Mouse (Mus musculus) embryonic facial prominence, embryonic 12.5 days (tissue): ENCODE measurements around the gene Myoz2. TPM values are rescaled to one million over a fixed set of nuclear protein-coding genes. Genes with fewer than 3 reads are reported as not detected.

Source experiments
- ATAC-seq: fragments of 200-750 bp; cut with Nextera tagmentation; 2 replicates; pipeline ENCODE4 v1.8.0; 2017; ENCODE audit not compliant: insufficient number of reproducible peaks, insufficient read depth, low FRiP score, low TSS enrichment
- H3K27ac ChIP-seq: fragments of 300-500 bp; sonication (generic); 2 replicates; pipeline ENCODE4 v1.5.1; 2016; ENCODE audit warnings: mild to moderate bottlenecking
- H3K27me3 ChIP-seq: fragments of 300-500 bp; sonication (generic); 2 replicates; pipeline ENCODE4 v1.6.1; 2016; ENCODE audit warnings: mild to moderate bottlenecking, moderate library complexity
- H3K36me3 ChIP-seq: fragments of 300-500 bp; sonication (generic); 2 replicates; pipeline ENCODE4 v1.6.1; 2016; ENCODE audit warnings: mild to moderate bottlenecking
- H3K4me1 ChIP-seq: fragments of 300-500 bp; sonication (generic); 2 replicates; pipeline ENCODE4 v1.6.1; 2016
- H3K4me2 ChIP-seq: fragments of 300-500 bp; sonication (generic); replicated peaks from 2 replicates; pipeline ENCODE4 v1.6.1; 2016; ENCODE audit warnings: mild to moderate bottlenecking, moderate library complexity
- H3K4me3 ChIP-seq: fragments of 300-500 bp; sonication (generic); 2 replicates; pipeline ENCODE4 v1.5.1; 2016; ENCODE audit warnings: mild to moderate bottlenecking
- H3K9ac ChIP-seq: fragments of 300-500 bp; sonication (generic); 2 replicates; pipeline ENCODE4 v1.6.1; 2016; ENCODE audit warnings: mild to moderate bottlenecking, moderate library complexity
- H3K9me3 ChIP-seq: fragments of 300-500 bp; sonication (generic); 2 replicates; pipeline ENCODE4 v1.6.1; 2016; ENCODE audit warnings: mild to moderate bottlenecking, moderate library complexity
- WGBS: fragments of 180-500 bp; shearing (Covaris S2); methylation state at CpG from one replicate; pipeline ENCODE4 v1.1.7; 2016; 5-methylcytosine and 5-hydroxymethylcytosine counted together
- polyA plus RNA-seq: library from polyadenylated mRNA; unstranded; fragments of >200 nt; fragmentation: Nextera tagmentation; extraction: Ambion mirVana; gene quantifications from 2 replicates; pipeline ENCODE4 v1.2.1, GENCODE M21; 2016

Gene Myoz2
- 3.3 and 4.1 TPM in 2 replicates for polyA plus RNA-seq

GRCm38 (mm10) chr3:123034752-123035151 lies at the start of gene Myoz2:
TSS of gene Myoz2 (minus strand) at chr3:123035015.
- 88% methylated on average over 7 of the region's 7 CpGs for WGBS

GRCm38 (mm10) chr3:123081665-123082064 lies 46.9 kb upstream of the Myoz2 start:
- WGBS = 87% methylated on average over 3 of the region's 3 CpGs
- no peaks in the 10 kb centered on the region for H3K9me3 ChIP-seq
- H3K36me3 ChIP-seq = no peaks in the 10 kb centered on the region
- H3K4me2 ChIP-seq = no peak overlapping the region
- H3K4me3 ChIP-seq = no peak overlapping the region
- H3K4me1 ChIP-seq = 0 out of 2 replicates have a peak, but pooled peaks cover 4% of the 10 kb centered on the region
- H3K9ac ChIP-seq = no peak overlapping the region
- ATAC-seq = no peak
- no peak overlapping the region for H3K27ac ChIP-seq
- H3K27me3 ChIP-seq = no peaks in the 10 kb centered on the region

More at GRCm38 (mm10) chr3:123034752-123035151, at the start of gene Myoz2:
- no peaks in the 10 kb centered on the region for H3K4me1 ChIP-seq
- H3K9me3 ChIP-seq = no peaks in the 10 kb centered on the region
- no peak within 1 kb of the TSS for H3K27ac ChIP-seq
- H3K27me3 ChIP-seq = no peaks in the 10 kb centered on the region
- ATAC-seq = no peak
- no peak within 1 kb of the TSS for H3K4me2 ChIP-seq
- H3K9ac ChIP-seq = no peak within 1 kb of the TSS
- H3K36me3 ChIP-seq = no peaks in the 10 kb centered on the region
- H3K4me3 ChIP-seq = no peak within 1 kb of the TSS

GRCm38 (mm10) chr3:123080943-123081342 lies 46.1 kb upstream of the Myoz2 start:
- Histone ChIP-seq H3K27me3 (no peaks in the 10 kb centered on the region), H3K27ac (no peak overlapping the region), H3K9me3 (no peaks in the 10 kb centered on the region), H3K4me2 (no peak overlapping the region), H3K36me3 (no peaks in the 10 kb centered on the region), H3K9ac (no peak overlapping the region), H3K4me3 (no peak overlapping the region), H3K4me1 (0 out of 2 replicates have a peak, but pooled peaks cover 4% of the 10 kb centered on the region)
- no peak for ATAC-seq
- 75% methylated on average over 7 of the region's 7 CpGs for WGBS

GRCm38 (mm10) chr3:123080017-123080725 lies 45.4 kb upstream of the Myoz2 start:
- no peak for ATAC-seq
- Histone ChIP-seq H3K4me1 (no peaks in the 10 kb centered on the region), H3K36me3 (no peaks in the 10 kb centered on the region), H3K27me3 (no peaks in the 10 kb centered on the region), H3K4me3 (no peak overlapping the region), H3K9ac (no peak overlapping the region), H3K27ac (no peak overlapping the region), H3K9me3 (no peaks in the 10 kb centered on the region), H3K4me2 (no peak overlapping the region)
- WGBS = 78% methylated on average over 19 of the region's 19 CpGs

GRCm38 (mm10) chr3:123075759-123076158 lies 40.9 kb upstream of the Myoz2 start:
- Histone ChIP-seq H3K27me3 (no peaks in the 10 kb centered on the region), H3K36me3 (no peaks in the 10 kb centered on the region), H3K9me3 (no peaks in the 10 kb centered on the region), H3K4me1 (no peaks in the 10 kb centered on the region), H3K4me2 (no peak overlapping the region), H3K4me3 (no peak overlapping the region), H3K9ac (no peak overlapping the region), H3K27ac (no peak overlapping the region)
- ATAC-seq = no peak
- WGBS = 95% methylated on average over 3 of the region's 3 CpGs

GRCm38 (mm10) chr3:123075034-123075433 lies 40.2 kb upstream of the Myoz2 start:
- Histone ChIP-seq H3K27ac (no peak overlapping the region), H3K4me2 (no peak overlapping the region)
- ATAC-seq = no peak

GRCm38 (mm10) chr3:123073351-123073750 lies 38.5 kb upstream of the Myoz2 start:
- H3K9ac ChIP-seq = no peak overlapping the region
- H3K36me3 ChIP-seq = no peaks in the 10 kb centered on the region
- H3K4me2 ChIP-seq = no peak overlapping the region
- no peak overlapping the region for H3K4me3 ChIP-seq
- H3K27me3 ChIP-seq = no peaks in the 10 kb centered on the region
- H3K27ac ChIP-seq = no peak overlapping the region
- no peaks in the 10 kb centered on the region for H3K4me1 ChIP-seq
- ATAC-seq = no peak
- no peaks in the 10 kb centered on the region for H3K9me3 ChIP-seq

More at GRCm38 (mm10) chr3:123075034-123075433, 40.2 kb upstream of the Myoz2 start:
- H3K36me3 ChIP-seq = no peaks in the 10 kb centered on the region
- no peak overlapping the region for H3K9ac ChIP-seq
- no peak overlapping the region for H3K4me3 ChIP-seq
- H3K4me1 ChIP-seq = no peaks in the 10 kb centered on the region
- no peaks in the 10 kb centered on the region for H3K9me3 ChIP-seq
- no peaks in the 10 kb centered on the region for H3K27me3 ChIP-seq

- H3K4me3 ChIP-seq = no peak overlapping the region
- no peaks in the 10 kb centered on the region for H3K4me1 ChIP-seq
- no peak overlapping the region for H3K4me2 ChIP-seq
- WGBS = 80% methylated on average over 1 of the region's 1 CpGs
- no peak for ATAC-seq
- H3K27me3 ChIP-seq = no peaks in the 10 kb centered on the region
- no peak overlapping the region for H3K27ac ChIP-seq
- H3K9me3 ChIP-seq = no peaks in the 10 kb centered on the region
- H3K36me3 ChIP-seq = no peaks in the 10 kb centered on the region
- H3K9ac ChIP-seq = no peak overlapping the region
Observed at GRCm38 (mm10) chr3:123072472-123072871, 37.7 kb upstream of the Myoz2 start.

GRCm38 (mm10) chr3:123070996-123071395 lies 36.2 kb upstream of the Myoz2 start:
- no peaks in the 10 kb centered on the region for H3K9me3 ChIP-seq
- no peak overlapping the region for H3K4me2 ChIP-seq
- 93% methylated on average over 1 of the region's 1 CpGs for WGBS
- H3K27ac ChIP-seq = no peak overlapping the region
- H3K27me3 ChIP-seq = no peaks in the 10 kb centered on the region
- no peak overlapping the region for H3K4me3 ChIP-seq
- no peaks in the 10 kb centered on the region for H3K4me1 ChIP-seq
- ATAC-seq = no peak
- no peak overlapping the region for H3K9ac ChIP-seq
- H3K36me3 ChIP-seq = no peaks in the 10 kb centered on the region

- Histone ChIP-seq H3K9me3 (no peaks in the 10 kb centered on the region), H3K4me1 (0 out of 2 replicates have a peak, but pooled peaks cover 10% of the 10 kb centered on the region), H3K9ac (no peak overlapping the region), H3K4me3 (no peak overlapping the region), H3K4me2 (no peak overlapping the region), H3K36me3 (no peaks in the 10 kb centered on the region), H3K27me3 (no peaks in the 10 kb centered on the region), H3K27ac (no peak overlapping the region)
- 94% methylated on average over 7 of the region's 7 CpGs for WGBS
- ATAC-seq = no peak
Observed at GRCm38 (mm10) chr3:123066836-123067235, 32.0 kb upstream of the Myoz2 start.

- Histone ChIP-seq H3K4me2 (no peak overlapping the region), H3K4me1 (0 out of 2 replicates have a peak, but pooled peaks cover 10% of the 10 kb centered on the region), H3K9me3 (no peaks in the 10 kb centered on the region), H3K27ac (no peak overlapping the region), H3K36me3 (no peaks in the 10 kb centered on the region), H3K27me3 (no peaks in the 10 kb centered on the region), H3K9ac (no peak overlapping the region), H3K4me3 (no peak overlapping the region)
- no peak for ATAC-seq
- WGBS = 74% methylated on average over 5 of the region's 5 CpGs
Observed at GRCm38 (mm10) chr3:123065466-123065865, 30.7 kb upstream of the Myoz2 start.

- no peak for ATAC-seq
- 20% methylated on average over 5 of the region's 5 CpGs for WGBS
Observed at GRCm38 (mm10) chr3:123064186-123064585, 29.4 kb upstream of the Myoz2 start.

More at GRCm38 (mm10) chr3:123064186-123064585, 29.4 kb upstream of the Myoz2 start:
- Histone ChIP-seq H3K9ac (no peak overlapping the region), H3K4me3 (no peak overlapping the region), H3K9me3 (no peaks in the 10 kb centered on the region), H3K36me3 (no peaks in the 10 kb centered on the region), H3K4me2 (no peak overlapping the region), H3K27me3 (no peaks in the 10 kb centered on the region), H3K27ac (no peak overlapping the region), H3K4me1 (0 out of 2 replicates have a peak, but pooled peaks cover 10% of the 10 kb centered on the region)
